Mouse (Mus musculus) olfactory bulb, adult 2 months (tissue): ENCODE data around the gene Sfxn2.

Source experiments
- CTCF ChIP-seq: fragments of 200-500 bp; IDR thresholded peaks from 2 replicates; pipeline ENCODE4 v1.5.1; 2012; ENCODE audit warnings: low read depth, mild to moderate bottlenecking, low read length, moderate library complexity; ENCODE audit not compliant: insufficient read depth
- POLR2A ChIP-seq: fragments of 200-500 bp; IDR thresholded peaks from 2 replicates; pipeline ENCODE4 v1.6.1; 2012; ENCODE audit warnings: mild to moderate bottlenecking, low read depth, low read length, moderate library complexity; ENCODE audit not compliant: insufficient read depth

GRCm38 (mm10) chr19:46528529-46529213 is 44.5 kb upstream of the Sfxn2 start:
- TF ChIP-seq CTCF (no peak), POLR2A (no peak)
